Mouse (Mus musculus) kidney, postnatal 4 days (tissue): ENCODE results near the gene Polr2c.
A peak's percentile ranks its signal among the peaks of the same experiment; 100 is the strongest.
"Not testable (repeated sequence)": the region's sequence is repeated elsewhere in the genome, so short reads cannot be mapped to it uniquely, and the experiment has no call there.

Experiments
- DNase-seq, 2 experiments: peaks; one replicate each; pipeline ENCODE4 v3.0.0; 2021; ENCODE audit warnings: mixed read lengths in 2 of 2

Polr2c gene

GRCm38 (mm10) chr8:94841183-94841582 lies 16.1 kb upstream of the Polr2c start:
- DNase-seq: no peak

GRCm38 (mm10) chr8:94850049-94850448 lies 7.2 kb upstream of the Polr2c start:
- no peak for DNase-seq

DNA sequence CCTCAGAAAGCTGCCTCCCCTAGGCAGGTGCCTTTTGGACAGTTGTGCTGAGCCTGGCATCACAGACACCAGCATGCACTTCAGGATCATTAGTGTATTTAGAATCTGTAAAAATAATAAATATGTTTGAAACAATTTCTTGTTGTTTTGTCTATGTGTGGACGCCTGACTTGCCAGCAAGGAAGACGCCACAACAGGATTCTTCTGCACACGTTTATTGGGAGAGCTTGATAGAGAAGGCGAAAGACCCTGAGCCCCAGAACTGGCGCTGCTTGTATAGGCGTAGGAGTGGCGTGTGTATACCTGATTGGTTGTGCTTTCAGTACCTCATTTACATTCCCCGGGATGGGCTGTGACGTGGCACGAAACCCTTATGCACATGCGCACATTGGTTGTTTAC lies 2.5 kb upstream of the Polr2c start:
- DNase-seq: not testable (repeated sequence)

- no peak for DNase-seq
Observed at GRCm38 (mm10) chr8:94857011-94857345, 272 bp upstream of the Polr2c start.

- peak; percentile 83 to 87 for DNase-seq
Observed at GRCm38 (mm10) chr8:94861352-94861910, 4.2 kb downstream of the Polr2c start.

DNA sequence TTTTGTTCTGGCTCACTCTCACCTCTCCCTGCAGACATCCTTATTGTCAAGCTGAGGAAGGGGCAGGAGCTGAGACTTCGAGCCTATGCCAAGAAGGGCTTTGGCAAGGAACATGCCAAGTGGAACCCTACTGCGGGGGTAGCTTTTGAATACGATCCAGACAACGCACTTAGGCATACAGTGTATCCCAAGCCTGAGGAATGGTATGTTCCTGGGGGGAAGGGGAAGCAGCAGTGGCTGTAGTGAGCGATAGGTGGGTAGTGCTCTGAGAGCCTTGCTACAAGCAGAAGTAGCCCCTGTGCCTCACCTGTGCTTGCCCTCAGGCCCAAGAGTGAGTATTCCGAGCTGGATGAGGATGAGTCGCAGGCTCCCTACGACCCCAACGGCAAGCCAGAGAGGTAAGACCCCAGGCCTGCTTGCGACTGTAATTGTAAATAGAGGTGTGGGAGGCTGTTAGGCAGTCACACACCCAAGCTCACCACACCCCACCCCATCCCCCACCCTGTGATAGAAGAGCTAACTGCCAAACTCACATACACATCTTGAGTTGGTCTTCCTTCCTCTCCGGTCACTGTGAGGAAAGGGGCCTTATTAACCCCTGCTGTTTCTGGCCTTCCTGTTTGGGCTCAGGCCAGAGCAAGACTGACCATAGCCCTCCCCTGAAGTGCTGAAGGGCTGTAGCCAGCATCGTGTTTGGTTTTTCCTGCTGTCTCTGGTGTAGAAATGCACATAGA lies 5.4 kb downstream of the Polr2c start:
- peak in 1 of 2 experiments; percentile 48 for DNase-seq

DNA sequence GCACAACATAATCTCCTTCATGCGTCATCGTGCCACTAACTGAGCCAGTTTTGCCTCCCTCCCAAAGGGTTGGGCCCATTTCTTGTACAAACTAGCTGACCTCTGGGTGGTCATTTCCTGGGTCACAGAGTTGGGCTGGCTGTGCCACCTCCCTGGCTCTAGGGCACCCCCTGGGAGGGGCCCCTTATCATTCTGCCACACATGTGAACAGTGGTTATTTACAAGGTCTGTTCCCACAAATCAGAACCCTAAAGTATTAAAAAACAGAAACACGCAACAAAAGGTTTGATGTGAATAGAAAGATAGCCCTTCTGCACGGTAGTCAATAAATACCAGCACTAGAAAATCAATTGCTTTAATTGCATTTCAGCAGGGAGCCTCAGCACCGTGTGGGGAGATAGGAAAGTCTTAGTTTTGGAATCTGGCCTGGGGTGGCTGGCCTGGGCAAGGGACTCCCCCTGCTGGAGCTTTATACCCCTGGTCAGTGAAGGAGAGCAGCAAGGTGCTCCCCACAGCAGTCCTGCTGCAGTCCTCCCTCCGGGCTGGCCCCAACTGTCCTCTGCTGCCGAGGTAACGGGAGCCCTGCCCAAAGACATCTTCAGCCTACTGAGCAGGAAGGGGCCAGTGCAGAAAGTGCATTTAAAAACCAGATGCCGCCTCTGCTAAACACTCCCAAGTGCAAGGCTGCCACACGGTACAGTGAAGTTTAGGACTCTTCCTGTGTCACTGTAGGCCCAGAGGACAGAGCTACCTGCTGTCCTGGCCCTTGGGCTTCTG lies 6.8 kb downstream of the Polr2c start:
- DNase-seq: no peak

DNA sequence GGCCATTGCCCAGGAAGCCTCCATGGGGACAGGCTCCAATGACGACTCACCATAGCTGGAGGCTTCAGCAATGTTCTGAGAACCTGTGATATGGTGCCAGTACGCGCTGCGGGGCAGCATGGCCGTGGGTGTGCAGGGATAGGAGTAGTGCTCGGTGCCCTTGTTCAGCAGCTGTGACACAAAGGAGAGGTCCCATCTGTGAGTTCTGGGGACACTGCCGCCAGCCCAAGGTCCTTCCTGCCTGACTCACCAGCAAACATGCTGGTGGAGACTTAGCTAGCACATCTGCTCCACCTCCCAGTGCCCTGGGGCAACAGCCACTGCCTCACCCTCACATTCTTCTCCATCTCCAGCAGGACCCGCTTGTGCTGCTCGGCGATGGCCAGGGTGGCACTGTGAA lies 8.0 kb downstream of the Polr2c start:
- no peak for DNase-seq

GRCm38 (mm10) chr8:94866921-94867320 lies 9.7 kb downstream of the Polr2c start:
- no peak for DNase-seq

DNA sequence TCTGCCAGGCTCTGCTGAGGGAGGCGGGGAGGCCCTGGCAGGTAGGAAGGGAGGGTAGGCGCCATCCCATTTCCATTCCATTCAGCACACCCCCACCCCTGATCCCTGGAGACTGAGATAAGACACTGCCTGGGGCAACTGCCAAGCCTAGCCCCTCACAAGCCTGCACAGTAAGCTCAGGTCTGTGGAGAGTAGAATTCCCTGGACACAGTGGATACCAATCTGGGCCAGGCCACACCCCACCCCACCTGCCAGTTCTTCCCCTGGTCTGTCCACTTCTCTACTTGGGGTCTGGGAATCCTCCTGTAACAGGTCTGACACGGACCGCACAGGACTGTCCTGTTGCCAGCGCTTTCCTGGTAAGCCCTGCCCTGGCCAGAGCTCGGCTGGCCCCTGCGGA lies 11.9 kb downstream of the Polr2c start:
- DNase-seq: no peak

DNA sequence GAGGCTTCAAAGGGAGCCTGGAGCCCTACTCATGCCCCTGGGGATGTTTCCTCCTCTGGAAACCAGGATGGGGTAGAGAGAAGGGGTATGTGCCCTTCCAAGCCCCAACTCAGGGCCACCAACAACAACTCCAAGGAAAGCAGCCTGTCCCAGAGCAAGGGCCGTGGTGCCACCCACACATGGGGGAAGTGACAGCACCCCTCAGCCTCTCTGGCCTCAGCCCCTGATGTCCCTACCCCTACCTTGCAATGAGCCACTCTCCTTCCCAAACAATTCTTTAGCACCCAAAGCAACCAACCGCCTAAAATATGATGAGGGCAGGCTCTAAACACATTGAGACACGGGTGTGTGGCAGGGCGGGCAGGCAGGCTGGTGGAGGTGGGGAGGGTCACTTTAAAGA lies 12.8 kb downstream of the Polr2c start:
- no peak for DNase-seq

- DNase-seq: peak in 1 of 2 experiments; percentile 51
Observed at GRCm38 (mm10) chr8:94870474-94871107, 13.3 kb downstream of the Polr2c start.

DNA sequence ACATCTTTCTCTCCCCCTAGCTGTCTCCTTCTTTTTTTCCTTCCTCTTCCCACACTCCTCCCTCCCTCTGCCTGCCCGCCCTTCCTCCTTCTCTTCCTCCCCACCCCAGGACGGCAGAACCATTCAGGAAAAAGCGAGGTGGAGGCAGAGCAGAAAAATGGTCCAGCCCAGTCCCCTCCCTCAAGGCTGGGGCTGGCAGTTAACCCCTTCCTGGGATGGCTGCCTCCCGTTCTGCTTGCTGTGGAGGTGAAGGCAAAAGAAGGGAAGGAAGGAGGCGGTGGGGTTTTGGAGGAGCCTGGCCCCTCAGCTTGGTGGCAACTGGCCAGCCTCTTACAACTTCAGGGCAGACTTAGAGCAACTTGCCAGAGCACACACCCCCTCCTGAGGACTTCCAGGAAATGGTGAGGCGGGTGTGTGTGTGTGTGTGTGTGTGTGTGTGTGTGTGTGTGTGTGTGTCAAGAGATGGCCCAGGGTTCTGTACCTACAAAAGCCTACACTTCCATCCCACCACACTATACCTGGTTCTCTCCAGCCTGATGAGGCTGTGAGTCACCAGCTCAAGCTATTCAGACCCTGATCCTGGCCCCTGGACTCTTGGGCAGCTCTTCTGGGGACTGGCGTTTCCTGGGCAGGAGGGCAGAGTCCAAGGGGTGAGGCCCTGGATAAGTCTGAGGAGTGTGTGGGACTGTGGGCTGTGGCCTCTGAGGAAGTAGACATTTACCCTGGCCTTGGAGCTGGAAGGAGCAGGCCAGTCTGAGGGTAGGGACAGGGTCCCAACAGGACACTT lies 14.1 kb downstream of the Polr2c start:
- peak; percentile 76 to 83 for DNase-seq

- no peak for DNase-seq
Observed at GRCm38 (mm10) chr8:94872156-94872555, 14.9 kb downstream of the Polr2c start.

- no peak for DNase-seq
Observed at GRCm38 (mm10) chr8:94872576-94872975, 15.3 kb downstream of the Polr2c start.

DNA sequence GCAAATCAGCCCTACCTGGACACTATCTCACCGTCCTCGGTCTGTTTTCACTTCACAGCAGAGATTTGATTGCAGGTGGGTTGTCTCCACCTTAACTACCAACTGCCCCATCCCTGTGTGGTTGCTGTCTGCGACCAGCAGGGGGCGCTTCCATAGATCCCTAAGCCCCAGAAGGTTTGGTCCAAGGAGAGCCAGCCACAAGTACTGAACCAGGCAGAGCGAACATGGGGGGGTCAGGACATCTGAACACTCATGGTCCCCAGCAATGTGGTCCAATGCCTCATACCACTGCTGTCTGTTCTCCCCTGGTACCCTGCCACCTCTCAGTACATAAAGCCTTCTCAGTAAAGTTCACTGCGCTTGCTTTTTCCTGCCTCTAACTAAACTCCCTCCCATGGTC lies 17.1 kb downstream of the Polr2c start:
- peak; percentile 84 to 87 for DNase-seq

- DNase-seq: peak in 1 of 2 experiments; percentile 38
Observed at GRCm38 (mm10) chr8:94875096-94875870, 18.0 kb downstream of the Polr2c start.

- DNase-seq: no peak
Observed at GRCm38 (mm10) chr8:94875871-94876150, 18.6 kb downstream of the Polr2c start.

DNA sequence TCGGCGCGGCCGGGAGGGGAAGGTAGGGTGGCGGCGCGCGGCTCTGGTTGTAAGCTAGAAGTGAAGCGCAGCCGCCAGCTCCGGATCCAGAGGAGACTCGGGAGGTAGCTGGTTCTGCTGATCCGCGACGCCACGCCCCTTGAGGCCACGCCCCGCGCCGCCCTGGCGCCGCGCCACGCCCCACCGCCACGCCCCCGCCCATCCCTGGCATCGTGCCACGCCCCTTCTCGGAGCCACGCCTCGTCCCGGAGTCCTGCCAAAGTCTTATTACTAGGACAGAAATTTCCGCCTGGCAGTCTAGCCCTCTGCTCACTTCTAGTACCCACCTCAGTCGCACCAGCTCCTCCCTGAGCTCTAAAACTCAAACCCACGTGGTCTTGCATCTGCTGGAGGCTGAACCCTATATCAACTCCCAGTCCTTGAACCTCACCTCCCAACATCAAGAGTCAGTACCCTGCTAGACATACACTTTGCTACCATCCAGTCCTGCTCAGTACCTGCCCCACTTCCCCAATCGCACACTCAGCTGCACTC lies 19.0 kb downstream of the Polr2c start, which contains the start of gene Dok4:
Gene Dok4 (minus strand): TSS at position 134 of the 534 bp plus-strand sequence.
- peak; percentile 97 for DNase-seq

DNA sequence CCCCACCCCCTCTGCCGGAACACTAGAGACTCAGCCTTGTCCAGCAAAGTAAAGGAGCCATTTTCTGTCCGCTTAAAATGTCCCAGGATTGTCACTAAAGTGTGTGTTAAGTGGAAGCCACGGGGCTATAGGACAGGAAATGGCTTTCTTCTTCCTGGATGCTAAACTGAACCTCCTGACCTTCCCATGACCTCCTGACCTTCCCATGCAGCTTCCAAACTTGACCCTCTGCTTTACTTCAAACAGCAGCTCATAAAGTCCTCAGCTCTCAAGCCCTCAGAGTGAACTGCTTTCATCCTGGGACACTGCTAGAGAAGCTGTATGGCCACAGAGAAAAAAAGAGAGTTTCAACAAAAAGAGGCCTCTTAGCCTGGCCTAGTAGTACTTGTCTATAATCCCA lies 19.6 kb downstream of the Polr2c start:
- DNase-seq: no peak

- DNase-seq: no peak
Observed at GRCm38 (mm10) chr8:94880742-94881141, 23.5 kb downstream of the Polr2c start.
